Mouse (Mus musculus): Measurements from ENCODE around the gene Ctbp2.

- TF ChIP-seq CTCF (IDR thresholded peaks at IDR 0.05; ENCODE audit: control insufficient read depth, insufficient read depth, insufficient read length) = no peak
- TF ChIP-seq USF1 (IDR thresholded peaks at IDR 0.05; ENCODE audit: low read depth) = no peak
Observed at GRCm38 (mm10) chr7:133072535-133072934, 51.6 kb downstream of the Ctbp2 start.
